Mouse (Mus musculus): ENCODE measurements around the gene Pappa2.

- TF ChIP-seq CTCF (conservative IDR thresholded peaks at IDR 0.05; ENCODE audit: low read length) (no peak), NANOG (IDR thresholded peaks at IDR 0.05; ENCODE audit: borderline replicate concordance, low read length) (no peak), POU5F1 (IDR thresholded peaks at IDR 0.05; ENCODE audit: borderline replicate concordance, low read length) (no peak)
Observed at GRCm38 (mm10) chr1:158956361-158956760, 23.9 kb downstream of the Pappa2 start.

All from E14TG2a.4 (cell line).